Mouse (Mus musculus): ENCODE data around the gene Ptprg.

GRCm38 (mm10) chr14:11556356-11557130 lies 3.2 kb downstream of the Ptprg start:
- TF ChIP-seq CTCF (IDR thresholded peaks at IDR 0.05; ENCODE audit: borderline replicate concordance, extremely low read depth, insufficient read depth, insufficient read length) (peak; percentile 51; the same call in 1 of the 2 replicates), POLR2A (IDR thresholded peaks at IDR 0.05; ENCODE audit: borderline replicate concordance, extremely low read depth, insufficient read depth, insufficient read length, poor library complexity, severe bottlenecking) (no peak)
